Mouse (Mus musculus) limb, embryonic 10.5 days (tissue): ENCODE results near the gene Tnfaip8l3. TPM values are rescaled to one million over a fixed set of nuclear protein-coding genes. Genes with fewer than 3 reads are reported as not detected.

Source experiments
- DNase-seq: peaks from one replicate; pipeline ENCODE4 v3.0.0-alpha.2; 2017; ENCODE audit warnings: low spot score
- H3K27ac ChIP-seq: fragments of 300-500 bp; sonication (generic); 2 replicates; pipeline ENCODE4 v1.5.1; 2016; ENCODE audit warnings: mild to moderate bottlenecking
- H3K27me3 ChIP-seq: fragments of 300-500 bp; sonication (generic); 2 replicates; pipeline ENCODE4 v1.6.1; 2016; ENCODE audit warnings: low read depth, mild to moderate bottlenecking; ENCODE audit not compliant: poor library complexity, severe bottlenecking
- H3K36me3 ChIP-seq: fragments of 300-500 bp; sonication (generic); 2 replicates; pipeline ENCODE4 v1.6.1; 2016; ENCODE audit warnings: mild to moderate bottlenecking, moderate library complexity
- H3K4me1 ChIP-seq: fragments of 300-500 bp; sonication (generic); 2 replicates; pipeline ENCODE4 v1.6.1; 2016
- H3K4me3 ChIP-seq: fragments of 300-500 bp; sonication (generic); 2 replicates; pipeline ENCODE4 v1.5.1; 2016; ENCODE audit warnings: mild to moderate bottlenecking, moderate library complexity
- H3K9me3 ChIP-seq: fragments of 300-500 bp; sonication (generic); replicated peaks from 2 replicates; pipeline ENCODE4 v1.6.1; 2016; ENCODE audit warnings: mild to moderate bottlenecking
- WGBS: fragments of 180-500 bp; shearing (Covaris S2); methylation state at CpG from one replicate; pipeline ENCODE4 v1.1.7; 2016; 5-methylcytosine and 5-hydroxymethylcytosine counted together
- polyA plus RNA-seq: library from polyadenylated mRNA; unstranded; fragments of >200 nt; fragmentation: Nextera tagmentation; extraction: Ambion mirVana; gene quantifications from 2 replicates; pipeline ENCODE4 v1.2.1, GENCODE M21; 2016

Gene Tnfaip8l3
- polyA plus RNA-seq: 0.11 TPM in 1 of 2 replicates, not detected in the other

- peaks cover 21% of the 10 kb centered on the region for H3K4me1 ChIP-seq
- no peaks in the 10 kb centered on the region for H3K9me3 ChIP-seq
- under 1% methylated on average over 35 of the region's 35 CpGs for WGBS
- DNase-seq: peak; percentile 72
- peak within 1 kb of the TSS; percentile 57 for H3K27ac ChIP-seq
- peaks cover 63% of the 10 kb centered on the region for H3K27me3 ChIP-seq
- no peaks in the 10 kb centered on the region for H3K36me3 ChIP-seq
- H3K4me3 ChIP-seq: peak within 1 kb of the TSS; percentile 61
Measured at GRCm38 (mm10) chr9:54068032-54068649, at the start of gene Tnfaip8l3. Gene Tnfaip8l3, minus strand, starts transcription at chr9:54068388.

- no peaks in the 10 kb centered on the region for H3K36me3 ChIP-seq
- H3K4me3 ChIP-seq: no peak overlapping the region
- no peaks in the 10 kb centered on the region for H3K9me3 ChIP-seq
- H3K27ac ChIP-seq: no peak overlapping the region
- DNase-seq: no peak
- H3K4me1 ChIP-seq: no peaks in the 10 kb centered on the region
- no peaks in the 10 kb centered on the region for H3K27me3 ChIP-seq
Measured at GRCm38 (mm10) chr9:54112726-54113125, 44.5 kb upstream of the Tnfaip8l3 start.

DNA sequence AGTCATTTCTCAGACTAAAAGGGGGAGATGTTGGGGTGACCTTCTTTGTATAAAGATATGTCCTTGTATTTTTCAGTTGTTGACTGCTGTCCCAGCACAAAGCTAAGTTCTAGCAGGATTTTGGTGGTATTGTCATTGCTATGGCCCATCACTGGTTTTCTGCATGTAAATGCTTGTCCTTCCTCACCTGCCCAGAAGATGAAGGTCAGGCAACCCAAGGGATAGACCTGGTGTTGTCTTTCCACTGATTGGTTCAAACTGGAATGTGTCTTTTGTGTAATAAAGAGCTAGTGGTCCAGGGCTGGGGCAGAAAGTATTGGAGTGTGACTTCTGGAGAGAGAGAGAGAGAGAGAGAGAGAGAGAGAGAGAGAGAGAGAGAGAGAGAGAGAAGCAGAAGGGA, 30.4 kb upstream of the Tnfaip8l3 start:
- DNase-seq: no peak
- Histone ChIP-seq H3K9me3 (no peaks in the 10 kb centered on the region), H3K36me3 (no peaks in the 10 kb centered on the region), H3K27ac (no peak overlapping the region), H3K27me3 (no peaks in the 10 kb centered on the region), H3K4me3 (no peak overlapping the region), H3K4me1 (no peaks in the 10 kb centered on the region)

DNA sequence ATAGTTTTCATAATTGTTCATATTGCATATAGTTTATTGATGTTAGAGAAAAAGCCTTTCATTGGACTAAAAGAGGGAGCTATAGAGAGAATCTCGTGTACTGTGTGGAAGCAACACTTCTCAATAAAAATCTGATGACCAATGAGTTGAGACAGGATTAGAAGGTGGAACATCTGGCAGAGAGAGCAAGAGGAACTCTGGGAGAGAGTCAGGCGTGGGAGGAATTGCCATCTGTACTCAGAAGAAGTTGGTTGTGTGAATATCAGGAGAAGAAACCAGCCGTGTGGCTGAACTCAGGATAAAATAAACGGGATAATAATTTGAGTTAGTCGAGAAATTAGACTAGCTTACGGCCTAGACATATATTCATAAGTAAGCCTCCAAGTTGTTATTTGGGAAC, 28.9 kb upstream of the Tnfaip8l3 start:
- no peak for DNase-seq
- no peak overlapping the region for H3K4me3 ChIP-seq
- no peaks in the 10 kb centered on the region for H3K9me3 ChIP-seq
- no peaks in the 10 kb centered on the region for H3K4me1 ChIP-seq
- 83% methylated on average over 6 of the region's 6 CpGs for WGBS
- no peak overlapping the region for H3K27ac ChIP-seq
- no peaks in the 10 kb centered on the region for H3K36me3 ChIP-seq
- H3K27me3 ChIP-seq: no peaks in the 10 kb centered on the region

DNA sequence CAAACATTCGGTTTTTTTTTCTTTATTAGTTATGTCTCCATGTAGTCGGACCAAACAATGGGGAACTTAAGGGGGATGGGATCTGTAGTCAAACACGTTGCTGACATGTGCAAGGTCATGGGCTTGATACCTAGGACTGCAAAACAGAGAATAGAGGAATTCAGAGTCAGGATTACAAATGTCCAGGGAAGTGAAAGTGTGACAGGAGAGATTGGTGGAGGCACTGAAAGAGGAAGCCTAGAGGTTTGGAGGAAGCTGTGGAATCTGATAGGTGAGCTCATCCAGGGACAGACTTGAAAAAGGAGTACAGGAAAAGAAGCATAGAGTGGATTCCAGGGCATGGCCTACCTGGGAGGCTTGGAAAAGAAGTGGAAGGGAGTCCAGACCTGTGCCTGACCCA, 16.1 kb upstream of the Tnfaip8l3 start:
- H3K27me3 ChIP-seq: no peaks in the 10 kb centered on the region
- no peak overlapping the region for H3K27ac ChIP-seq
- H3K36me3 ChIP-seq: no peaks in the 10 kb centered on the region
- no peaks in the 10 kb centered on the region for H3K9me3 ChIP-seq
- DNase-seq: no peak
- no peak overlapping the region for H3K4me3 ChIP-seq
- no peaks in the 10 kb centered on the region for H3K4me1 ChIP-seq
- WGBS: 83% methylated on average over 3 of the region's 3 CpGs

DNA sequence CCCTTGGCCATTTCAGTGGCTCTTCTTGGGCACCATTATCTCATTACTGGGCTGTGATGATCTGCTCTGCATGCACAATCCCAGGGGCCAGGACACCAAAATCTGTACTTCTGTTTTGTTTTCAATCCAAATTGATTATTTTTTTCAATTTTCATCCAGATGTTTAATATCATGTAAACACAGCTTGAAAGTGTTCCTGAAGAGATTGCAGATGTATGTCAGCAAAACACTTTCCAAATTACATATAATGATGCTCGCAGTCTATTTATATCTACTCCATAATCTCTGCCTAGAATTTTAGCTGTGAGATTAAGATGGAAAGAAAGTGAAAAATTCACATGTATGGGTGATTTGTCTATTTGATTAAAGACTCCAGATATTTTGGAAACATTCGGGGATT, 9.6 kb upstream of the Tnfaip8l3 start:
- WGBS: 87% methylated on average over 2 of the region's 2 CpGs

GRCm38 (mm10) chr9:54074901-54075300, 6.7 kb upstream of the Tnfaip8l3 start:
- no peaks in the 10 kb centered on the region for H3K4me1 ChIP-seq
- no peaks in the 10 kb centered on the region for H3K9me3 ChIP-seq
- H3K27me3 ChIP-seq: 0 out of 2 replicates have a peak, but pooled peaks cover under 1% of the 10 kb centered on the region
- H3K4me3 ChIP-seq: no peak overlapping the region
- 91% methylated on average over 3 of the region's 3 CpGs for WGBS
- no peaks in the 10 kb centered on the region for H3K36me3 ChIP-seq
- no peak for DNase-seq
- no peak overlapping the region for H3K27ac ChIP-seq

More for the DNA sequence above, 9.6 kb upstream of the Tnfaip8l3 start:
- Histone ChIP-seq H3K4me1 (no peaks in the 10 kb centered on the region), H3K4me3 (no peak overlapping the region), H3K9me3 (no peaks in the 10 kb centered on the region), H3K27ac (no peak overlapping the region), H3K36me3 (no peaks in the 10 kb centered on the region), H3K27me3 (no peaks in the 10 kb centered on the region)
- no peak for DNase-seq

DNA sequence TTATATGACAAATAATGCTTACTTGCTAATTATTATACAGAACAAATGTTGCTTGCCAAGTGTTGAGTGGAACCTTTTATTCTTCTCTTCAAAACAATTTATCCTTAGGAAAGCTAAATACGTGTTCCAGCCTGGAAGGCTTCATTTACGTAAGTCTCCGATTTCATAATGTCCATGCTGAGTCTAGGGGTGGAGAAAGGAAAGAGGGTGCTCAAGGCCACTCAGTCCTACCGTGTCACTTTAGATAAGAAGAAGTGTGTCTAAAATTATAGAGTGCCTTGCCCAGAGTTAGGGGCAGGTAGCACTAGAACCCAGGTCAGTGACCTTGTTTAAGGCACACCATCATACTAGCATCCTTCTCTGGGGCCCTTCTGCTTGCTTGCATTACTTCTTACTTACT, 5.5 kb upstream of the Tnfaip8l3 start:
- Histone ChIP-seq H3K4me1 (peaks cover 8% of the 10 kb centered on the region), H3K9me3 (no peaks in the 10 kb centered on the region), H3K36me3 (no peaks in the 10 kb centered on the region), H3K27ac (no peak overlapping the region), H3K4me3 (no peak overlapping the region), H3K27me3 (peaks cover 13% of the 10 kb centered on the region)
- DNase-seq: no peak
- WGBS: 91% methylated on average over 4 of the region's 4 CpGs

DNA sequence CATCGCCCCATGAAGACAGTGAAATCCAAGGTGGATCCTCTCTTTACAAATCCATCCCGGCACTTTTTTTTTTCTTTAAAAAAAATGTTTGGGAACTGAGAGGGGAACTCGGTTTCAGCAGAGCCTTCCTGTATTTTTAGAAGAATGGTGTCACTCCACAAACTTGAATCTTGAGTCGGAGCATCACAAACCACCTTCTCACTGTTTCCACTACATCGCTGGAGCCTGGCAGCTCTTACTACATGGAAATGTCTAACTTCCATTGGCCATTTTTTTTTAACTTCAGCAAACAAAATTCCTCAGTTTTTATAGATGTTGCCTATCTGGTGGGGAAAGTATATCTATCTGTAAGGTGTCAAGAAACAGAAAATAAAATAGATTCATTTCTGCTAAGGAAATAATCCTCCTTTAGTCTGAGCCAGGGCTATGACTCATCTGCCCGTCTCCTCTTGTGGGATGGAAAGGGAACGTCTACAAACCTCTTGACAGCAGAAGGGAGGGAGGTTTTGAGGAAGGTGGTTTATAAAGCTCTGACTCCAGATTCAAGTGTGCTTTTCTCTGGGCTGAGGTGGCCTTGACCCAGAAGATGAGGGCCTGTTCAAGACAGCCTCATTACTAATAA, 3.4 kb upstream of the Tnfaip8l3 start:
- WGBS: 82% methylated on average over 7 of the region's 7 CpGs

DNA sequence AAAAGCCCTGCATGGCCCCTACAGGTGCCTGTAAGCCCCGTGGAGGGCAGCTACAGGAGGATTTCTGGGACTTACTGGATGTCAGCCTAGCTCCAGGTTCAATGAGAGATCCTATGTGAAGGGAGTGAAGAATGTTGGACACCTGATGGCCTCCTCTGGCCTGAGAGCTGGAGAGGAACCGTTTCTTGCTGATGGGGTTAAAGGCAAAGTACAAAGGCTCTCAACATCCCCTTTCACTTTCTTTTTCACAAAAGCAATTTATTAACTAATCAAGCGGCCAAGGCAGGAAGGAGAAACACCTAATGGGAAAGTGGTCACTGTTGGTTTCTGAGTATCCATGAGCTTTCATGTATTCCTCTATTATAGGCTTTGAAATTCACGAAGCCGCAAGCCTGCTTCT, 1.0 kb upstream of the Tnfaip8l3 start:
- WGBS: 47% methylated on average over 5 of the region's 5 CpGs

More for the DNA sequence above, 3.4 kb upstream of the Tnfaip8l3 start:
- H3K36me3 ChIP-seq: no peaks in the 10 kb centered on the region
- H3K4me3 ChIP-seq: no peak overlapping the region
- no peak overlapping the region for H3K27ac ChIP-seq
- DNase-seq: no peak
- H3K9me3 ChIP-seq: no peaks in the 10 kb centered on the region
- H3K27me3 ChIP-seq: peaks cover 33% of the 10 kb centered on the region
- H3K4me1 ChIP-seq: peaks cover 21% of the 10 kb centered on the region

DNA sequence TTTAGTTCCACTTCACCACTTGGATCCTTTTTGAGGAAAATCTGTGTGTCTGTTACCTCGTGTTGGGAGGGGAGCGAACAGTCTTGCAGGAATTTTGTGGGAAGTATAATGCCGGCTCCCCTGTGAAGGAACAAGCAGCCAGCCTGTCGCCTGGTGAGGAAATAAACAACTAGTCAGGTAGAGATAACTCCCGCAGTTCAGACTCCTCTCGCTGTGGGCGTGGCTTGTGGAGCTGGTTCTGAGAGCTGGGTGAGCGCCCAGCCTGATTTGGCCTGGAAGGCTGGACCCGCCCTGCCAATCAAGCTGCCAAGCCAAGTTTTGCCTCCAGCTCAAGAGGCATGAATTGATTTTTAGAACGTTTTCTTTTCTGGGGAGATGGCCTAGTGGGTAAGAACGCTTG, 589 bp upstream of the Tnfaip8l3 start:
- Histone ChIP-seq H3K36me3 (no peaks in the 10 kb centered on the region), H3K9me3 (no peaks in the 10 kb centered on the region), H3K27ac (no peak overlapping the region), H3K4me1 (peaks cover 21% of the 10 kb centered on the region), H3K4me3 (peak overlapping the region; percentile 61), H3K27me3 (peaks cover 59% of the 10 kb centered on the region)
- under 1% methylated on average over 11 of the region's 11 CpGs for WGBS
- DNase-seq: peak; percentile 57

More for the DNA sequence above, 1.0 kb upstream of the Tnfaip8l3 start:
- H3K36me3 ChIP-seq: no peaks in the 10 kb centered on the region
- no peaks in the 10 kb centered on the region for H3K9me3 ChIP-seq
- peaks cover 21% of the 10 kb centered on the region for H3K4me1 ChIP-seq
- H3K27me3 ChIP-seq: peaks cover 55% of the 10 kb centered on the region
- no peak for DNase-seq
- H3K27ac ChIP-seq: no peak overlapping the region
- H3K4me3 ChIP-seq: peak overlapping the region; percentile 61

- 3% methylated on average over 16 of the region's 16 CpGs for WGBS
- DNase-seq: no peak
- no peaks in the 10 kb centered on the region for H3K36me3 ChIP-seq
- peak overlapping the region; percentile 57; the same call in 1 of the 2 replicates for H3K27ac ChIP-seq
- H3K27me3 ChIP-seq: peaks cover 63% of the 10 kb centered on the region
- H3K9me3 ChIP-seq: no peaks in the 10 kb centered on the region
- H3K4me1 ChIP-seq: peaks cover 21% of the 10 kb centered on the region
- peak overlapping the region; percentile 61 for H3K4me3 ChIP-seq
Measured at GRCm38 (mm10) chr9:54067642-54068031, 551 bp downstream of the Tnfaip8l3 start.

DNA sequence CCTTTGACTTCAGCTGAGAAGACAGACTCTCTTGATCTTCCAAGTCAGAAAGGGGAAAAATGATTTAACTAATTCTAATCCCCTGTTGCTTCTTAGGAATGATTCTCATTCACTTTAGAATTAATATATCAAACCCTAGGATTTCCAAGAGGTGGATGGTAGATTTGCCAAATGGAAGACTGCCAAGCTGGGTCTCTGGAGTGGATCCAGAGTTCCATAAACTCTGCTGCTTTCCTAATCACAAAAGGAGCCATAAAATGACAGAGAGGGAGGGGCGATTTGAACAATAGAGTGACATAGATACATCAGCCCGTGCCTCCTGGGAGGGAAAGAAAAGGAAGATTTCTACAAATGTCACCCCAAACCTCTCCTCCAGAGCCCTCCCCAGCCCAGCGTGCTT, 3.4 kb downstream of the Tnfaip8l3 start:
- Histone ChIP-seq H3K36me3 (no peaks in the 10 kb centered on the region), H3K27me3 (peaks cover 61% of the 10 kb centered on the region), H3K9me3 (no peaks in the 10 kb centered on the region), H3K27ac (no peak overlapping the region), H3K4me1 (peaks cover 21% of the 10 kb centered on the region), H3K4me3 (no peak overlapping the region)
- WGBS: 62% methylated on average over 3 of the region's 3 CpGs
- no peak for DNase-seq
